Mouse (Mus musculus) midbrain, embryonic 14.5 days (tissue): ENCODE results near the gene Trim50. TPM values are rescaled to one million over a fixed set of nuclear protein-coding genes. Genes with fewer than 3 reads are reported as not detected.

Experiments
- ATAC-seq: fragments of 200-750 bp; cut with Nextera tagmentation; 2 replicates; pipeline ENCODE4 v1.8.0; 2017; ENCODE audit warnings: moderate number of reproducible peaks, moderate library complexity; ENCODE audit not compliant: low FRiP score, low TSS enrichment
- DNase-seq: peaks from one replicate; pipeline ENCODE4 v3.0.0-alpha.2; 2015
- H3K27ac ChIP-seq: fragments of 300-500 bp; sonication (generic); replicated peaks from 2 replicates; pipeline ENCODE4 v1.5.1; 2014; ENCODE audit warnings: mild to moderate bottlenecking, low read depth, low read length, moderate library complexity
- H3K27me3 ChIP-seq: fragments of 300-500 bp; sonication (generic); 2 replicates; pipeline ENCODE4 v1.6.1; 2014; ENCODE audit warnings: low read length, control low read depth, mixed read lengths; ENCODE audit not compliant: control insufficient read depth, insufficient read depth
- H3K36me3 ChIP-seq: fragments of 300-500 bp; sonication (generic); 2 replicates; pipeline ENCODE4 v1.6.1; 2014; ENCODE audit warnings: low read length, control low read depth; ENCODE audit not compliant: control insufficient read depth, insufficient read depth
- H3K4me1 ChIP-seq: fragments of 300-500 bp; sonication (generic); 2 replicates; pipeline ENCODE4 v1.6.1; 2014; ENCODE audit warnings: mild to moderate bottlenecking, antibody characterized with exemption, low read length, control low read depth; ENCODE audit not compliant: control insufficient read depth, insufficient read depth
- H3K4me2 ChIP-seq: fragments of 300-500 bp; sonication (generic); 2 replicates; pipeline ENCODE4 v1.6.1; 2014; ENCODE audit warnings: mild to moderate bottlenecking, low read length, moderate library complexity
- H3K4me3 ChIP-seq: fragments of 300-500 bp; sonication (generic); replicated peaks from 2 replicates; pipeline ENCODE4 v1.5.1; 2014; ENCODE audit warnings: low read depth, low read length
- H3K9ac ChIP-seq: fragments of 300-500 bp; sonication (generic); replicated peaks from 2 replicates; pipeline ENCODE4 v1.6.1; 2014; ENCODE audit warnings: mild to moderate bottlenecking, low read length, moderate library complexity
- H3K9me3 ChIP-seq: fragments of 300-500 bp; sonication (generic); 2 replicates; pipeline ENCODE4 v1.6.1; 2016; ENCODE audit warnings: low read length, control low read depth, mixed read lengths; ENCODE audit not compliant: control insufficient read depth
- WGBS: fragments of 180-500 bp; shearing (Covaris S2); extraction: QIAGEN DNeasy Blood & Tissue Kit; methylation state at CpG from one replicate; pipeline ENCODE4 v1.1.7; 2014; 5-methylcytosine and 5-hydroxymethylcytosine counted together
- microRNA-seq: library from miRNA; unstranded; fragments of <30 nt; microRNA quantifications from one replicate; pipeline ENCODE4, GENCODE M21; 2016
- polyA plus RNA-seq: library from polyadenylated mRNA; unstranded; fragments of >200 nt; fragmentation: Nextera tagmentation; extraction: Ambion mirVana; gene quantifications from 2 replicates; pipeline ENCODE4 v1.2.1, GENCODE M21; 2014

Trim50 gene
- polyA plus RNA-seq, 1 experiment from 2014 or later = not detected

DNA sequence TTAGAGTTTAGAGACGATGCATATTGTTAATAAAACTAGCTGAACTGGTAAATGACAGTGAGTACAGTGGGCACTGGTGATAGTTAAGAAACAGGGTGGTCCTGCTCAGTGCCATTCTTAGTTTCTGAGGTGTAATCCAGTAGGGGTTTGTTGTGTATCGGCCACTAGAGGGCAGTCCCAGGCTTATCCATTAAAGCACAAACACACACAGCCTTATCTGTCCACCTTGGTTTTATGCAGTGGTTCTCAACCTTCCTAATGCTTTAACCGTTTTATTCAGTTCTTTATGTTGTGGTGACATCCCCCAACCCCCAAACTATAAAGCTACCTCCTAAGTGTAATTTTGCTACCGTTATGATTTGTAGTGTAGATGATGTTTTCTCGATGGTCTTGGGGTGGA lies 42.7 kb downstream of the Trim50 start:
- H3K4me1 ChIP-seq = peaks cover 8% of the 10 kb centered on the region
- H3K27me3 ChIP-seq = no peaks in the 10 kb centered on the region
- no peak overlapping the region for H3K27ac ChIP-seq
- H3K36me3 ChIP-seq = peaks cover 15% of the 10 kb centered on the region
- H3K9me3 ChIP-seq = no peaks in the 10 kb centered on the region
- ATAC-seq (no peak), DNase-seq (peak; percentile 76)
- H3K4me3 ChIP-seq = no peak overlapping the region
- no peak overlapping the region for H3K4me2 ChIP-seq
- 52% methylated on average over 5 of the region's 5 CpGs for WGBS
- H3K9ac ChIP-seq = no peak overlapping the region

DNA sequence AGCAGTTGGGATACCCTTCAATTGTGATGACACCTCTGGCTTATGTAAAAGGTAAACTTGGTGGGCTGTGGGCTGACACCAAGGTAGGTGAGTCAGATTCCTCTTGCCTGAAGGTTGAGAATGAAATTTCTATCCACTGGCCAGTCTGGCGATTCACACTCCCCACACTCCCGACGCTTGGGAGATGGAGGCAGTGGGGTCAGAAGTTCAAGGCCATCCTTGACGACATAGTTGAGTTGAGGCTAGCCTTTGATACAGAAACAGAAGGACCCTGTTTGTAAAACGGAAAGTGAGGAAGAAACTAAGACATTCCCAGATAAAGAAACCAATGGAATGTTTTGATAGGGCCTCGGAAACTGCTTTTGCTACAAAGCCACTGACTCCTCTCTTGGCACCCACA lies 46.3 kb downstream of the Trim50 start:
- Histone ChIP-seq H3K36me3 (no peaks in the 10 kb centered on the region), H3K27me3 (no peaks in the 10 kb centered on the region), H3K9me3 (no peaks in the 10 kb centered on the region), H3K9ac (no peak overlapping the region), H3K27ac (no peak overlapping the region), H3K4me1 (no peaks in the 10 kb centered on the region), H3K4me2 (no peak overlapping the region), H3K4me3 (no peak overlapping the region)
- WGBS = 72% methylated on average over 6 of the region's 6 CpGs
- ATAC-seq (no peak), DNase-seq (no peak)

DNA sequence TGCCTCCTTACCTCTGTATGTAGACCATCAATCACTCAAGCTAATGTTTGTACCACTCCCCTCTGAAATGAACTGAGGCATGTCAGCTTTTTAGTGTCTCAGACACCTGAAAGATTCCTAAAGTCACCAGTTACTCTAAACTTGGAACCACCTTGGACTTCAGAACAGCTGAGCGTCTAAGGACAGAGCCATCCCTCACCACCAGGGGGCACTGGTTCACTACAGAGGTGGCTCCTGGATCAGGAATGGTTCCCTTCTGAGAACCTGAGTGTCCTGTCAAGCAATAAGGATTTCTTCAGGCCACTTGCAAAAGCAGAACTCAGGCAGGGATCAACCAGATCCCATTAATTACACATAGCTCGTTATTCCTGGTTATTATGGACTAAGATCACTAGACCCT lies 47.1 kb downstream of the Trim50 start:
- no peaks in the 10 kb centered on the region for H3K36me3 ChIP-seq
- no peaks in the 10 kb centered on the region for H3K27me3 ChIP-seq

DNA sequence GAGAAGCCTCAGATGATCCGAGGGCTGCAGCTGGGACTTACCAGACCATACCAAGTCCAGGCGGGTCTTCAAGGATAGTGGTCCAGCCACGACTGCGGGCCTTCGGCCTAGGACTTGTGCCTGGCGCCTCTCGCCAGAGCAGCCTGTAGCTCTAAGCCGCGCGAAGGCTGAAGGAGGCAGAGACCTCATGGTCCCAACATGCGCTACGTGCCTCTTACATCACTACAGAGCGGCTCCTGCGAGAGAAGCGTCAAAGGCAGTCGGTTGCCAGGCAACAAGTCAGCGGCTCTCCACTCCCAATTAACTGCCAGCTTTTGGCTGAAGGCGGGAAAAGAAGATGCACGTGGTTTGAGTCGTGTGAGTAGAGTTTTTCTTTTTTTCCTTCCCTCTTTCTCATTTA lies 51.5 kb downstream of the Trim50 start:
- Histone ChIP-seq H3K4me1 (no peaks in the 10 kb centered on the region), H3K36me3 (peaks cover 6% of the 10 kb centered on the region), H3K4me3 (no peak overlapping the region), H3K27ac (no peak overlapping the region), H3K27me3 (no peaks in the 10 kb centered on the region), H3K9ac (0 out of 2 replicates have a peak overlapping the region, but pooled peaks have one; percentile 16), H3K4me2 (peak overlapping the region; percentile 33; the same call in 1 of the 2 replicates), H3K9me3 (no peaks in the 10 kb centered on the region)
- DNase-seq (peak; percentile 81), ATAC-seq (no peak)
- WGBS = 31% methylated on average over 20 of the region's 20 CpGs

More for the DNA sequence above, 47.1 kb downstream of the Trim50 start:
- Histone ChIP-seq H3K4me1 (no peaks in the 10 kb centered on the region), H3K27ac (no peak overlapping the region), H3K4me2 (no peak overlapping the region), H3K4me3 (no peak overlapping the region), H3K9me3 (no peaks in the 10 kb centered on the region), H3K9ac (no peak overlapping the region)
- DNase-seq (peak; percentile 92), ATAC-seq (no peak)
- 6% methylated on average over 2 of the region's 2 CpGs for WGBS

DNA sequence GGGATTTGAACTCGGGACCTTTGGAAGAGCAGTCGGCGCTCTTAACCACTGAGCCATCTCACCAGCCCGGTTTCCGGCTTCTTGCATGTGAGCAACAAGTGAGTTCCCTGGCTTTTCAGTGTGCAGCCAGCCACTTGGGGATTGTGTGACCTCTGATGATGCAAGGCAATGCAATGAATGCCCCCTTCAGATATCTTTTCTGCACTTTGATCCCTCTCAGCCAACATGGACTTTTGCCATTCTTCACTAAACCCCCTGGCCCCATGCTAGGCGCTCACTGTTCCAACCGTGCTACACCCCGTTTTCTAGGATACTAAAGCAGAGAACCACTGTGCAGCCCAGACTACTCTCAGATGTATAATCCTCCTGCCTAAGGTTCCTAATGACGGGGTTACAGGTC lies 52.3 kb downstream of the Trim50 start:
- ATAC-seq = no peak
- Histone ChIP-seq H3K4me3 (no peak overlapping the region), H3K9ac (no peak overlapping the region), H3K36me3 (peaks cover 13% of the 10 kb centered on the region), H3K4me2 (no peak overlapping the region), H3K9me3 (no peaks in the 10 kb centered on the region), H3K27ac (no peak overlapping the region), H3K4me1 (no peaks in the 10 kb centered on the region), H3K27me3 (no peaks in the 10 kb centered on the region)
- DNase-seq = no peak
- WGBS = 85% methylated on average over 9 of the region's 9 CpGs

DNA sequence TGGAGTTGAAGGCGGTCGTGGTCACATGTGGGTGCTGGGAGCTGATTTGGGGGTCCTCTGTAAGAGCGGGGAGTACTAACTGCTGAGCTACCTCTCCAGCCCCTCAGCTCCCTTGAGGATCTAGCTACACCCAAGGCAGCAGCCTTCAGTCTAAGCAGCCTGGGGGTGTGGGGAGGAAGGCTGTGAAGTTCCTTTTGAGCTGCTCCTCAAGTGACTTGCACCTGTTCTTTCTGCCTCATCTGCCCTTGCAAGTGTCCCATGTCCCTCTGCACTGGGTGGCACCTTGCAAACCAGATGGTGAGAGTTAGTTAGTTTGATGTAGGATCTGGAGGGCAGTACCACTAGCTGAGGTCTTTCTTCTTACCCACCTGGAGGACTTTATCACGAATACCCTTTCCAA lies 55.0 kb downstream of the Trim50 start:
- no peak for ATAC-seq
- no peak for DNase-seq
- WGBS = 89% methylated on average over 4 of the region's 4 CpGs

DNA sequence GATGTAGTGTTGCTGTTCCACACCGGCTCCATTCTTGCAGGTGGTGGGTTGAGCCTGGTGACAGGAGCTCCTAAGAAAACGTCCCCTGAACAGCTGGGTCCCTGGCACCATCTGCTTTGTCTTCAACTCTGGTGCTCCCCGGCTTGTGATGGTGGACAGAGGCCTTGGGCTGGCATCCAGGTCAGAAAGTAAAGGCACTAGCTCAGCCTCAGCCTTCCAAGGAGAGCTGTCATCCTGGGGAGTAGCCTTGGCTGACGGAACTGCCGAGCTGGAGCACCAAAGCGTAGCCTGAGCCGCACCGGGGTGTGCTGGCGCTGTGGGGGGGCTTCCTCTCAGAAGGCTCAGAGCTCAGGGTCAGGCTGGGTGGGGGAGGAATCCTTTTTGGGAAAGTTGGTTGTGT lies 57.2 kb downstream of the Trim50 start:
- H3K27me3 ChIP-seq = no peaks in the 10 kb centered on the region
- peaks cover 48% of the 10 kb centered on the region for H3K36me3 ChIP-seq
- no peak overlapping the region for H3K4me3 ChIP-seq
- H3K4me1 ChIP-seq = no peaks in the 10 kb centered on the region
- DNase-seq (no peak), ATAC-seq (no peak)
- WGBS = 94% methylated on average over 9 of the region's 9 CpGs
- H3K27ac ChIP-seq = no peak overlapping the region
- H3K9ac ChIP-seq = no peak overlapping the region
- H3K9me3 ChIP-seq = no peaks in the 10 kb centered on the region
- no peak overlapping the region for H3K4me2 ChIP-seq

More for the DNA sequence above, 55.0 kb downstream of the Trim50 start:
- H3K4me3 ChIP-seq = no peak overlapping the region
- H3K9me3 ChIP-seq = no peaks in the 10 kb centered on the region
- peaks cover 30% of the 10 kb centered on the region for H3K36me3 ChIP-seq
- H3K4me1 ChIP-seq = no peaks in the 10 kb centered on the region
- no peak overlapping the region for H3K9ac ChIP-seq
- no peak overlapping the region for H3K27ac ChIP-seq
- no peaks in the 10 kb centered on the region for H3K27me3 ChIP-seq
- H3K4me2 ChIP-seq = no peak overlapping the region

Small RNAs within 50 kb of the gene (microRNA-seq; reads per million reads assigned to microRNA genes)
- 1.6 reads per million, percentile 6 among the genes with 10 or more reads in this experiment for gene Mir7033

Other genes starting within 250 kb of the Trim50 start
- 10.7 and 15.3 TPM in 2 replicates for gene Tbl2, start 203.6 kb upstream of the Trim50 start, polyA plus RNA-seq
- gene Bcl7b, start 185.0 kb upstream of the Trim50 start, polyA plus RNA-seq = 38.8 and 43.0 TPM in 2 replicates
- gene Baz1b, start 166.0 kb upstream of the Trim50 start, polyA plus RNA-seq = 30.1 and 43.9 TPM in 2 replicates
- 8.7 and 11.9 TPM in 2 replicates for gene Fzd9, start 102.1 kb upstream of the Trim50 start, polyA plus RNA-seq
- gene Fkbp6, start 3.3 kb upstream of the Trim50 start, polyA plus RNA-seq = 0.38 TPM in 1 of 2 replicates, not detected in the other
- 21.9 and 30.9 TPM in 2 replicates for gene Nsun5, start 16.7 kb downstream of the Trim50 start, polyA plus RNA-seq
- gene Pom121, start 41.3 kb downstream of the Trim50 start, polyA plus RNA-seq = 14.4 and 15.2 TPM in 2 replicates
- gene Hip1, start 191.8 kb downstream of the Trim50 start, polyA plus RNA-seq = 28.3 and 42.0 TPM in 2 replicates
- not detected in 2 replicates for gene Ccl26, start 210.3 kb downstream of the Trim50 start, polyA plus RNA-seq
- gene Ccl24, start 219.8 kb downstream of the Trim50 start, polyA plus RNA-seq = 4.1 TPM in 1 of 2 replicates, not detected in the other